Mouse (Mus musculus): ENCODE measurements at regions not wholly inside any gene's neighbourhood (a gene's known extent, or its start where the extent isn't known, plus 50 kb on each side); places are given as distances from the start of the nearest gene placed in this dataset.

DNA sequence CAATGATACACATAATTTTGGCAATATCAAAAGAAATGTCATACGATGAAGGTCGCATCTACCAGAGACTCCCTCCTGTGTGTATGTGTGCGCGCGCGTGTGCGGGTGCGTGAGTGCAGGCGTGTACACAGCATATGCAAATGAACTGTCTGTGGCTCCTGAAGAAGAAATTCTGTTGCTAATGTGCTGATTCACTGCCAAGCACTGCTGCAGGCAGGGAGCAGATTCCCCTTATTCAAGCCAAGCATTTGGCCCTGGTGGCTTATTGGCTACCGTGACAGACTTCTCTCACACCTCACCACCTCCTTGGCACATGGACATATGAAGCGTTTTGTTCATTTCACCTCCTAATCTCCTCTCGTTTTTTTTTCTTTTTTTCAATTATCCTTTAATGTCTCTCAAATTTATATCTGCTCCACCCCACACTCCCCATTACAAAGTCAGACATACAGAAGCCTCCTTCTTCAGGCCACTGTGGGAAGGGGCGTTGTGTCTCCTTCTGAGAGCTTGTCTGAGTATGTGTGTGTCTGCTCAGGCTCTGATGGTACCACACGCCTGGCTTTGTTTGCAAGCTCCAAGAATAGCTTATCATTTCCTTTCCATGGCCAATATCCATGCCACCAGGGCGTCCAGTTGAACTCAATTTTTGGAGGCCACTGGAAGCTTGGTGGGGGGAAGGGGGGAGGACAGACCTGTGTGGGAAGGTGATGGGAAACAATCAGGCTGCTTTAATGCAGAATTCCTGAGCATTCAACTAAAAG, 115.5 kb upstream of the Pgrmc2 start:
- TF ChIP-seq CTCF (IDR thresholded peaks at IDR 0.05; ENCODE audit: low read depth): no peak
- TF ChIP-seq EP300 (IDR thresholded peaks at IDR 0.05; ENCODE audit: low read depth): no peak
